Mouse (Mus musculus): ENCODE data around the gene Fkbp15. TPM values are rescaled to one million over a fixed set of nuclear protein-coding genes. Genes with fewer than 3 reads are reported as not detected.

Fkbp15 gene
- 16.7 and 17.8 TPM in 2 replicates for polyA plus RNA-seq (2015; fragmentation: Nextera tagmentation; extraction: Ambion mirVana)

- peak within 1 kb of the TSS; percentile 81 for H3K4me2 ChIP-seq
Measured at GRCm38 (mm10) chr4:62360088-62360804, at the start of gene Fkbp15, which contains the start of gene Slc31a1. Gene Fkbp15, minus strand, starts transcription at chr4:62360548. Gene Slc31a1, plus strand, starts transcription at chr4:62360727.

GRCm38 (mm10) chr4:62409615-62410014 is 49.3 kb upstream of the Fkbp15 start:
- Histone ChIP-seq H3K27ac (replicated peaks) (peak overlapping the region; percentile 93), H3K36me3 (peaks cover 40% of the 10 kb centered on the region), H3K27me3 (replicated peaks) (no peaks in the 10 kb centered on the region), H3K4me3 (peak overlapping the region; percentile 91), H3K9ac (peak overlapping the region; percentile 96), H3K4me2 (peak overlapping the region; percentile 86), H3K9me3 (no peaks in the 10 kb centered on the region), H3K4me1 (peaks cover 36% of the 10 kb centered on the region)
- no peak for ATAC-seq (ENCODE audit: extremely low read depth, insufficient number of reproducible peaks, low FRiP score, low TSS enrichment)
- WGBS, result 40% methylated on average over 6 of the region's 6 CpGs

More at GRCm38 (mm10) chr4:62360088-62360804, at the start of gene Fkbp15, which contains the start of gene Slc31a1:
- Histone ChIP-seq H3K36me3 (peaks cover 15% of the 10 kb centered on the region), H3K9ac (peak within 1 kb of the TSS; percentile 87), H3K4me3 (peak within 1 kb of the TSS; percentile 80), H3K27ac (replicated peaks) (peak within 1 kb of the TSS; percentile 83), H3K9me3 (no peaks in the 10 kb centered on the region), H3K27me3 (replicated peaks) (no peaks in the 10 kb centered on the region), H3K4me1 (peaks cover 24% of the 10 kb centered on the region)
- peak; percentile 100 for ATAC-seq (ENCODE audit: extremely low read depth, insufficient number of reproducible peaks, low FRiP score, low TSS enrichment)
- under 1% methylated on average over 51 of the region's 51 CpGs for WGBS

GRCm38 (mm10) chr4:62408601-62409282 is 48.4 kb upstream of the Fkbp15 start, which contains the start of the genes Cdc26 and Prpf4:
Gene Cdc26, minus strand, starts transcription at chr4:62408642.
Gene Prpf4, plus strand, starts transcription at chr4:62408797.
- H3K9me3 ChIP-seq, result no peaks in the 10 kb centered on the region
- peak within 1 kb of the TSS; percentile 91 for H3K4me3 ChIP-seq
- ATAC-seq (ENCODE audit: extremely low read depth, insufficient number of reproducible peaks, low FRiP score, low TSS enrichment), result peak; percentile 98
- under 1% methylated on average over 39 of the region's 39 CpGs for WGBS
- H3K4me2 ChIP-seq, result peak within 1 kb of the TSS; percentile 86
- H3K27ac ChIP-seq (replicated peaks), result peak within 1 kb of the TSS; percentile 93
- H3K36me3 ChIP-seq, result peaks cover 40% of the 10 kb centered on the region
- peaks cover 36% of the 10 kb centered on the region for H3K4me1 ChIP-seq
- peak within 1 kb of the TSS; percentile 96 for H3K9ac ChIP-seq
- H3K27me3 ChIP-seq (replicated peaks), result no peaks in the 10 kb centered on the region

- Histone ChIP-seq H3K36me3 (peaks cover 39% of the 10 kb centered on the region), H3K27ac (replicated peaks) (peak overlapping the region; percentile 88), H3K4me3 (peak overlapping the region; percentile 91), H3K4me1 (peaks cover 36% of the 10 kb centered on the region), H3K9ac (peak overlapping the region; percentile 96), H3K9me3 (no peaks in the 10 kb centered on the region), H3K4me2 (peak overlapping the region; percentile 69), H3K27me3 (replicated peaks) (no peaks in the 10 kb centered on the region)
- WGBS, result 0% methylated on average over 35 of the region's 35 CpGs
- peak; percentile 3; the same call in 1 of the 2 replicates for ATAC-seq (ENCODE audit: extremely low read depth, insufficient number of reproducible peaks, low FRiP score, low TSS enrichment)
Measured at GRCm38 (mm10) chr4:62407730-62408582, 47.6 kb upstream of the Fkbp15 start.

GRCm38 (mm10) chr4:62406133-62406532 is 45.8 kb upstream of the Fkbp15 start:
- Histone ChIP-seq H3K4me1 (peaks cover 36% of the 10 kb centered on the region), H3K4me2 (no peak overlapping the region), H3K4me3 (no peak overlapping the region), H3K27me3 (replicated peaks) (no peaks in the 10 kb centered on the region), H3K9ac (0 out of 2 replicates have a peak overlapping the region, but pooled peaks have one; percentile 24), H3K9me3 (no peaks in the 10 kb centered on the region), H3K27ac (replicated peaks) (no peak overlapping the region), H3K36me3 (peaks cover 39% of the 10 kb centered on the region)
- 81% methylated on average over 4 of the region's 4 CpGs for WGBS
- no peak for ATAC-seq (ENCODE audit: extremely low read depth, insufficient number of reproducible peaks, low FRiP score, low TSS enrichment)

GRCm38 (mm10) chr4:62398956-62399355 is 38.6 kb upstream of the Fkbp15 start:
- Histone ChIP-seq H3K9ac (no peak overlapping the region), H3K4me1 (no peaks in the 10 kb centered on the region), H3K9me3 (no peaks in the 10 kb centered on the region), H3K27me3 (replicated peaks) (no peaks in the 10 kb centered on the region), H3K4me2 (no peak overlapping the region), H3K4me3 (no peak overlapping the region), H3K27ac (replicated peaks) (no peak overlapping the region), H3K36me3 (peaks cover 91% of the 10 kb centered on the region)
- ATAC-seq (ENCODE audit: extremely low read depth, insufficient number of reproducible peaks, low FRiP score, low TSS enrichment), result no peak
- WGBS, result 84% methylated on average over 3 of the region's 3 CpGs

GRCm38 (mm10) chr4:62397616-62398365 is 37.4 kb upstream of the Fkbp15 start:
- Histone ChIP-seq H3K9ac (no peak overlapping the region), H3K27ac (replicated peaks) (no peak overlapping the region), H3K36me3 (peaks cover 90% of the 10 kb centered on the region), H3K4me1 (no peaks in the 10 kb centered on the region), H3K4me3 (no peak overlapping the region), H3K9me3 (no peaks in the 10 kb centered on the region), H3K27me3 (replicated peaks) (no peaks in the 10 kb centered on the region), H3K4me2 (no peak overlapping the region)
- WGBS, result 78% methylated on average over 4 of the region's 4 CpGs
- ATAC-seq (ENCODE audit: extremely low read depth, insufficient number of reproducible peaks, low FRiP score, low TSS enrichment), result no peak

- no peak overlapping the region for H3K9ac ChIP-seq
- WGBS, result 81% methylated on average over 1 of the region's 1 CpGs
Measured at GRCm38 (mm10) chr4:62395806-62396205, 35.5 kb upstream of the Fkbp15 start.

GRCm38 (mm10) chr4:62393459-62393858 is 33.1 kb upstream of the Fkbp15 start:
- H3K9ac ChIP-seq, result no peak overlapping the region
- 71% methylated on average over 6 of the region's 6 CpGs for WGBS

More at GRCm38 (mm10) chr4:62395806-62396205, 35.5 kb upstream of the Fkbp15 start:
- Histone ChIP-seq H3K27ac (replicated peaks) (no peak overlapping the region), H3K4me2 (no peak overlapping the region), H3K4me3 (no peak overlapping the region), H3K36me3 (peaks cover 87% of the 10 kb centered on the region), H3K4me1 (no peaks in the 10 kb centered on the region), H3K9me3 (no peaks in the 10 kb centered on the region), H3K27me3 (replicated peaks) (no peaks in the 10 kb centered on the region)
- ATAC-seq (ENCODE audit: extremely low read depth, insufficient number of reproducible peaks, low FRiP score, low TSS enrichment), result no peak

GRCm38 (mm10) chr4:62391892-62392291 is 31.5 kb upstream of the Fkbp15 start:
- H3K9ac ChIP-seq, result no peak overlapping the region
- H3K9me3 ChIP-seq, result no peaks in the 10 kb centered on the region
- H3K4me3 ChIP-seq, result no peak overlapping the region
- H3K27me3 ChIP-seq (replicated peaks), result no peaks in the 10 kb centered on the region
- H3K36me3 ChIP-seq, result peaks cover 82% of the 10 kb centered on the region
- ATAC-seq (ENCODE audit: extremely low read depth, insufficient number of reproducible peaks, low FRiP score, low TSS enrichment), result no peak
- H3K4me2 ChIP-seq, result no peak overlapping the region
- 80% methylated on average over 7 of the region's 7 CpGs for WGBS
- H3K4me1 ChIP-seq, result no peaks in the 10 kb centered on the region
- H3K27ac ChIP-seq (replicated peaks), result no peak overlapping the region

More at GRCm38 (mm10) chr4:62393459-62393858, 33.1 kb upstream of the Fkbp15 start:
- Histone ChIP-seq H3K4me2 (no peak overlapping the region), H3K36me3 (peaks cover 85% of the 10 kb centered on the region), H3K9me3 (no peaks in the 10 kb centered on the region), H3K4me1 (no peaks in the 10 kb centered on the region), H3K4me3 (no peak overlapping the region), H3K27ac (replicated peaks) (no peak overlapping the region), H3K27me3 (replicated peaks) (no peaks in the 10 kb centered on the region)
- ATAC-seq (ENCODE audit: extremely low read depth, insufficient number of reproducible peaks, low FRiP score, low TSS enrichment), result no peak
